Mouse (Mus musculus) hindbrain, embryonic 12.5 days (tissue): ENCODE measurements around the gene Ldhb. TPM values are rescaled to one million over a fixed set of nuclear protein-coding genes. Genes with fewer than 3 reads are reported as not detected.

Experiments
- ATAC-seq: fragments of 200-750 bp; cut with Nextera tagmentation; 2 replicates; pipeline ENCODE4 v1.8.0; 2017; ENCODE audit warnings: moderate TSS enrichment; ENCODE audit not compliant: low FRiP score
- H3K27ac ChIP-seq: fragments of 300-500 bp; sonication (generic); 2 replicates; pipeline ENCODE4 v1.5.1; 2016; ENCODE audit warnings: mild to moderate bottlenecking
- H3K27me3 ChIP-seq: fragments of 300-500 bp; sonication (generic); 2 replicates; pipeline ENCODE4 v1.6.1; 2016; ENCODE audit warnings: mild to moderate bottlenecking
- H3K36me3 ChIP-seq: fragments of 300-500 bp; sonication (generic); 2 replicates; pipeline ENCODE4 v1.6.1; 2016; ENCODE audit warnings: mild to moderate bottlenecking
- H3K4me1 ChIP-seq: fragments of 300-500 bp; sonication (generic); 2 replicates; pipeline ENCODE4 v1.6.1; 2016
- H3K4me2 ChIP-seq: fragments of 300-500 bp; sonication (generic); replicated peaks from 2 replicates; pipeline ENCODE4 v1.6.1; 2016; ENCODE audit warnings: mild to moderate bottlenecking
- H3K4me3 ChIP-seq: fragments of 300-500 bp; sonication (generic); 2 replicates; pipeline ENCODE4 v1.5.1; 2016; ENCODE audit warnings: mild to moderate bottlenecking
- H3K9ac ChIP-seq: fragments of 300-500 bp; sonication (generic); 2 replicates; pipeline ENCODE4 v1.6.1; 2016; ENCODE audit warnings: mild to moderate bottlenecking, moderate library complexity
- H3K9me3 ChIP-seq: fragments of 300-500 bp; sonication (generic); replicated peaks from 2 replicates; pipeline ENCODE4 v1.6.1; 2016; ENCODE audit warnings: mild to moderate bottlenecking
- WGBS: fragments of 180-500 bp; shearing (Covaris S2); methylation state at CpG from one replicate; pipeline ENCODE4 v1.1.7; 2016; 5-methylcytosine and 5-hydroxymethylcytosine counted together
- polyA plus RNA-seq: library from polyadenylated mRNA; unstranded; fragments of >200 nt; fragmentation: Nextera tagmentation; extraction: Ambion mirVana; gene quantifications from 2 replicates; pipeline ENCODE4 v1.2.1, GENCODE M21; 2016

Gene Ldhb
- 385 and 413 TPM in 2 replicates for polyA plus RNA-seq

GRCm38 (mm10) chr6:142507785-142508162 is at the start of gene Ldhb:
Gene Ldhb (minus strand): TSS chr6:142507957.
- Histone ChIP-seq H3K9me3 (no peaks in the 10 kb centered on the region), H3K4me2 (peak within 1 kb of the TSS; percentile 88), H3K4me1 (peaks cover 27% of the 10 kb centered on the region), H3K27me3 (peaks cover 17% of the 10 kb centered on the region), H3K27ac (peak within 1 kb of the TSS; percentile 71), H3K4me3 (peak within 1 kb of the TSS; percentile 64), H3K9ac (peak within 1 kb of the TSS; percentile 78), H3K36me3 (peaks cover 9% of the 10 kb centered on the region; the same call in 1 of the 2 replicates)
- peak; percentile 97 for ATAC-seq
- under 1% methylated on average over 16 of the region's 19 CpGs for WGBS

GRCm38 (mm10) chr6:142555988-142556387 is 48.2 kb upstream of the Ldhb start:
- H3K4me2 ChIP-seq: no peak overlapping the region
- H3K4me3 ChIP-seq: no peak overlapping the region
- no peaks in the 10 kb centered on the region for H3K36me3 ChIP-seq
- ATAC-seq: no peak
- H3K27ac ChIP-seq: no peak overlapping the region
- no peak overlapping the region for H3K9ac ChIP-seq
- H3K9me3 ChIP-seq: no peaks in the 10 kb centered on the region
- H3K27me3 ChIP-seq: no peaks in the 10 kb centered on the region
- no peaks in the 10 kb centered on the region for H3K4me1 ChIP-seq
- WGBS: 64% methylated on average over 1 of the region's 1 CpGs

DNA sequence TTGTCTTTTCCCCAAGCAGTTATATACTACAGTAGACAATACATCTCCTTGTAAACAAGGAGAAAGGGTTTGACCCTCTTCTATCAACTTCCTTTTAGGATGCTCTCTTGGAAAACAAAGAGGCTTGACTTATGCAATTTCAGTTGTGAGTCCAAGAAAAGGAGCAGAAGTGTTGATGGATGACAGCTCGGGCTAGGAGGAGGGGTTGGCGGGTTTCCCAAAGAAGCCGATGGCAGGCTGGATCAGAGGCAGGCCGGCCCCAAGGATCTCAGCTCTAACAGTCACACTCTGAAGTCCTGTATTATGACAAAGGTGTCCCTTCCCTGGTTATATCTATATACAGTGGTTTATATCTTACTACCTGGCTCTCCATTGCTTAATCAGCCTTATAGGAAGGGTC is 43.7 kb upstream of the Ldhb start:
- Histone ChIP-seq H3K27me3 (no peaks in the 10 kb centered on the region), H3K4me3 (no peak overlapping the region), H3K36me3 (no peaks in the 10 kb centered on the region), H3K27ac (no peak overlapping the region), H3K4me1 (no peaks in the 10 kb centered on the region), H3K9me3 (no peaks in the 10 kb centered on the region), H3K9ac (no peak overlapping the region), H3K4me2 (no peak overlapping the region)
- 74% methylated on average over 4 of the region's 4 CpGs for WGBS
- ATAC-seq: no peak

GRCm38 (mm10) chr6:142550871-142551270 is 43.1 kb upstream of the Ldhb start:
- Histone ChIP-seq H3K9me3 (no peaks in the 10 kb centered on the region), H3K4me2 (no peak overlapping the region), H3K9ac (no peak overlapping the region), H3K4me3 (no peak overlapping the region), H3K36me3 (no peaks in the 10 kb centered on the region), H3K27ac (no peak overlapping the region), H3K27me3 (no peaks in the 10 kb centered on the region), H3K4me1 (no peaks in the 10 kb centered on the region)
- WGBS: 74% methylated on average over 4 of the region's 4 CpGs
- no peak for ATAC-seq

DNA sequence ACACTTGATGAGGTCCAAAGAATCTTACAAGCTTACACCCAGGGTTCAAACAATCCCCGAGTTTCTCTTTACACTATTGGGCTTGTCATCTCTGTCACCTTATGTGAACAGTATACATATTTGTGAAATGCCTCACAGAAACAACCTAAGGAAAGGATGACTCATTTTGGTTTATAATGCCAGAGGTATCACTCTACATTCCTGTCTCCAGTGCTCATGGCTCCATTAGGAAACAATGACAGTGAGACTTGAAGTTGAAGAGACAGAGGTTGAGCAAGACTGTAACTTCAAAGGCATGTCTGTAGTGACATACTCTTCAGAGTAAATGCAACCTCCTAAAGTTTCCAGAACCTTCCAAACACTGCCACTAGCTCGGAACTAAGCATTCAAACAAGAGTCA is 40.6 kb upstream of the Ldhb start:
- no peaks in the 10 kb centered on the region for H3K9me3 ChIP-seq
- H3K27me3 ChIP-seq: no peaks in the 10 kb centered on the region
- ATAC-seq: no peak
- H3K4me1 ChIP-seq: no peaks in the 10 kb centered on the region
- no peak overlapping the region for H3K27ac ChIP-seq
- no peak overlapping the region for H3K9ac ChIP-seq
- no peak overlapping the region for H3K4me3 ChIP-seq
- no peaks in the 10 kb centered on the region for H3K36me3 ChIP-seq
- whole genome bisulfite sequencing: 94% methylated on average over 2 of the region's 2 CpGs
- H3K4me2 ChIP-seq: no peak overlapping the region

DNA sequence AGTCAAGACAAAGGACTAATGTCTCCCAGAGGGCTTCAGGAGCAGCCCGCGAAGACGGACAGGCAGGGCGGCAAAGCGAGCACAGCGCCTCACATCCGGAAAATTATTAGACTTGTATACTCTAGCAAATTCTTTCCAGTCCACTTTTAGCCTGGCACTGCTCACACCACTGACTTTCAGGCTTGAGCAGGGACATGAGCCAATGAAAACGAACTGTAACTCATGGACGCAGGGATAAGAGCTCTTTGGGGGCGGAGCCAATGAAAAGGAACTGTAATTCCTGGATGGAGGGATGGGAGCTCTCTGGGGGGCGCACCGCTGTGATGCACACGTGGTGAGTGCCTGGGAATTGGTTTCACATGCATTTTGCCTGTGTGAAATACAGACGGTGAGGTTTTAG is 37.4 kb upstream of the Ldhb start:
- no peaks in the 10 kb centered on the region for H3K36me3 ChIP-seq

DNA sequence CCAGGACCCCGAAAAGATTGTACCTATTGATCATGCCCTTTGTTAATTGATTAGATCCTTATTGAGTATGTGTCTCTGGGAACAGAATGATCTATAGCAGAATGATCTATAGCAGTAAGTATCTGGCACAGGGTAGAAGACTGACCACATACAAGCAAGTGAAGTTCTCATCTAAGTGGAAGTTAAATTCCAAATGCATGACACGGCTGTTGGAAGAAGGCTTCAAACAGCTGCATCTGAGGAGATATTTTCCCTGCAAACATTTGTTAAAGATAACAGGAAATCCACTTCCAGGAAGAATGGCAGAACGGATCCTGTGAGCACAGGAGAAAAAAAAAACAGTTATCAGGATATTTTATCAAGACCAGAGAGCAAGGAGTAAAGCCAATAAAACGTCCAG is 35.9 kb upstream of the Ldhb start:
- no peak for ATAC-seq
- Histone ChIP-seq H3K27me3 (no peaks in the 10 kb centered on the region), H3K9ac (no peak overlapping the region), H3K4me1 (no peaks in the 10 kb centered on the region), H3K4me2 (no peak overlapping the region), H3K4me3 (no peak overlapping the region), H3K27ac (no peak overlapping the region), H3K9me3 (no peaks in the 10 kb centered on the region), H3K36me3 (no peaks in the 10 kb centered on the region)
- 84% methylated on average over 4 of the region's 4 CpGs for WGBS

More for the DNA sequence above, 37.4 kb upstream of the Ldhb start:
- H3K27ac ChIP-seq: no peak overlapping the region
- ATAC-seq: no peak
- H3K4me1 ChIP-seq: no peaks in the 10 kb centered on the region
- H3K27me3 ChIP-seq: no peaks in the 10 kb centered on the region
- WGBS: 58% methylated on average over 14 of the region's 14 CpGs
- H3K9ac ChIP-seq: no peak overlapping the region
- H3K4me3 ChIP-seq: no peak overlapping the region
- peak overlapping the region; percentile 31 for H3K4me2 ChIP-seq
- H3K9me3 ChIP-seq: no peaks in the 10 kb centered on the region

DNA sequence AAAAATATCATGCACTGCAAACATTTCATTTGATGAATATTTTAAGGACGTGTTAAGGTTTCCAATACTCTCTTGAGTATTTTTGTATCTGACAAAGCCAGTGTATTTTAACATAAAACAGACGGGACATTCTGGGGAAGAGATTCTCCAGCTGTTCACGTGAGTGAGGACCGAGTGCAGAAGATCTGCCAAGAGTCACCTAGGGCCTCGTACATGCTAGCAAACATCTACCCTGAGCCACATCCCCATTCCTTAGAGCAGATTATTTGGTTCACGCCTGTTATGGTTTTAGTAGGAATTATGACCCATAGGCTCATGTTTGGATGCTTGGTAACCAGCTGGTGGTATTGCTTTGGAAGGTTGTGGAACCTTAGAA is 35.0 kb upstream of the Ldhb start:
- 93% methylated on average over 6 of the region's 6 CpGs for WGBS
- H3K9ac ChIP-seq: no peak overlapping the region
- ATAC-seq: no peak
- no peaks in the 10 kb centered on the region for H3K36me3 ChIP-seq
- no peak overlapping the region for H3K4me3 ChIP-seq
- no peaks in the 10 kb centered on the region for H3K27me3 ChIP-seq
- H3K9me3 ChIP-seq: no peaks in the 10 kb centered on the region
- H3K4me1 ChIP-seq: no peaks in the 10 kb centered on the region
- no peak overlapping the region for H3K4me2 ChIP-seq
- H3K27ac ChIP-seq: no peak overlapping the region

GRCm38 (mm10) chr6:142542082-142542799 is 34.5 kb upstream of the Ldhb start:
- WGBS: 85% methylated on average over 8 of the region's 8 CpGs
- ATAC-seq: no peak
- Histone ChIP-seq H3K36me3 (no peaks in the 10 kb centered on the region), H3K27me3 (no peaks in the 10 kb centered on the region), H3K4me3 (no peak overlapping the region), H3K9ac (no peak overlapping the region), H3K4me2 (no peak overlapping the region), H3K9me3 (no peaks in the 10 kb centered on the region), H3K27ac (no peak overlapping the region), H3K4me1 (no peaks in the 10 kb centered on the region)

DNA sequence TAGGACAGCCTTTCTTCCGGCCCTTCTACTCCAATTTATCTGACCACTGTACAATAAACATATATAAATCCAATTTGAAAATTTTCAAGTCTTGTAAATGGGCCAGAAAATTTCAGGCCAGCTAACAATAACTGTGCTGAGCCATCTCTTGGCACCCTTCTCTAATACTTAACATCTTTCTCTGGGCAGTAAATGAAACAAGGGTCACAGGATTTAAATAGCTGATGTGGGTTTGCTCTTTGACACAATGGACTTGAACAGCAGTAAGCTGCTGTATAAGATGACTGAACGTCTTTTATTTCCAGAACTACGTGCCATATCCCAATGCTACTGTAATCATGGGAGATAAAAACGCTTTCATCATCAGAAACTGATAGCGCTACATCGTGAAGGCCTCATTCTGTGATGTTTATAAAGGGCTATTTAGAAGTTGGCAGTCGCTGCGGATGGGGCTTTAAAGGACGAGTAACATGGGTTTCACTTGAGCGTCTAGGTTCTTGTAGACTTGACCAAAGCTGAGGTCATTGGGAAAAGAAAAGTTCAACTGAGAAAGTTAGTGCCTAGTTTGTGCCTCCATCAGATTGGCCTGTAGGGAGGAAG is 32.9 kb upstream of the Ldhb start:
- Histone ChIP-seq H3K27me3 (no peaks in the 10 kb centered on the region), H3K36me3 (no peaks in the 10 kb centered on the region), H3K4me1 (no peaks in the 10 kb centered on the region), H3K4me3 (no peak overlapping the region), H3K9ac (no peak overlapping the region), H3K27ac (no peak overlapping the region), H3K9me3 (no peaks in the 10 kb centered on the region), H3K4me2 (no peak overlapping the region)
- ATAC-seq: no peak
- 91% methylated on average over 10 of the region's 10 CpGs for WGBS

- Histone ChIP-seq H3K4me3 (no peak overlapping the region), H3K4me1 (no peaks in the 10 kb centered on the region), H3K4me2 (no peak overlapping the region), H3K27ac (no peak overlapping the region), H3K9ac (no peak overlapping the region), H3K9me3 (no peaks in the 10 kb centered on the region), H3K36me3 (no peaks in the 10 kb centered on the region), H3K27me3 (no peaks in the 10 kb centered on the region)
- ATAC-seq: no peak
- 88% methylated on average over 5 of the region's 5 CpGs for WGBS
These were observed 32.4 kb upstream of the Ldhb start for GRCm38 (mm10) chr6:142540131-142540530.

DNA sequence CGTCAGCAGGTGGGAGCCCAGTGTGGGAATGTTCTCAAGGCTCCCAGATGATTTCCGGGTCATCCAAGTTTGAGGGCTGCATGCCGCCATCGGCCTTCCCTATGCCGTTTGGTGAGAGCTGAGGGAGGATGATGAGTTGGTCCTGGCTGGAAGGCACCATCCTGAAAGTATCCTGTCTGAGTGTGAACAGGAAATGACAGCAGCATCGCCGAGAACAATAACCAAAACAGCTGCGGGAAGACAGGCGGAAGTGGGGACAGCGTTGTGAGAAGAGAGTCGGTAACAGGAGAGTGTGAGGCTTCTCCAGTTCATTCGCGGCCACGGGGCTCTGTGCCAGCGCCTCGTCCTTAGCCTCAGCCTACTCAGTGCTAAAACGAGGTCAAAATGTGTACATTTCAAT is 30.7 kb upstream of the Ldhb start:
- ATAC-seq: no peak
- H3K27me3 ChIP-seq: no peaks in the 10 kb centered on the region
- no peak overlapping the region for H3K27ac ChIP-seq
- no peak overlapping the region for H3K4me2 ChIP-seq
- 86% methylated on average over 17 of the region's 17 CpGs for WGBS
- no peak overlapping the region for H3K9ac ChIP-seq
- H3K36me3 ChIP-seq: no peaks in the 10 kb centered on the region
- H3K4me3 ChIP-seq: no peak overlapping the region
- H3K9me3 ChIP-seq: peaks cover 6% of the 10 kb centered on the region; the same call in 1 of the 2 replicates
- H3K4me1 ChIP-seq: no peaks in the 10 kb centered on the region

GRCm38 (mm10) chr6:142533412-142533811 is 25.7 kb upstream of the Ldhb start:
- ATAC-seq: no peak
- Histone ChIP-seq H3K27ac (no peak overlapping the region), H3K4me1 (no peaks in the 10 kb centered on the region), H3K36me3 (no peaks in the 10 kb centered on the region), H3K4me3 (no peak overlapping the region), H3K27me3 (no peaks in the 10 kb centered on the region), H3K4me2 (no peak overlapping the region), H3K9ac (no peak overlapping the region), H3K9me3 (peaks cover 6% of the 10 kb centered on the region; the same call in 1 of the 2 replicates)
- WGBS: 82% methylated on average over 5 of the region's 5 CpGs
